8 mouse cellular contexts compared by ENCODE assay signal in genomic region chr6:145998314-145999007, GRCm38 (mm10).
A peak's percentile ranks its signal among the peaks of the same experiment; 100 is the strongest.
DNase-seq lines count a peak whose midpoint lies in the region; ATAC-seq and TF ChIP-seq lines count a peak whose summit lies in the region.

No protein-coding gene starts in this region.

- H3K27me3 ChIP-seq in C2C12 (ENCODE audit: control insufficient read depth, insufficient read depth, insufficient read length), result no peaks in the 10 kb centered on the region
- no peaks in the 10 kb centered on the region for H3K27me3 ChIP-seq in small intestine, adult 2 months (ENCODE audit: control insufficient read depth, insufficient read depth, low read length)
- no peaks in the 10 kb centered on the region for H3K27me3 ChIP-seq in liver, embryonic 11.5 days (replicated peaks; ENCODE audit: control insufficient read depth, insufficient read depth, low read length)

- peak; percentile 56 to 64; a peak in 3 of 4 replicates for ATAC-seq in hematopoietic stem cell, adult 5-6 weeks (replicated peaks in 1 of 2; ENCODE audit: insufficient read depth in 1 of 2, low FRiP score in 2 of 2, low TSS enrichment in 1 of 2, low read depth in 1 of 2, poor library complexity in 2 of 2, severe bottlenecking in 2 of 2)
- peak; percentile 52 for ATAC-seq in megakaryocyte, adult 5-6 weeks (ENCODE audit: poor library complexity, severe bottlenecking)
- no peak for ATAC-seq in liver, embryonic 11.5 days (replicated peaks; ENCODE audit: low FRiP score)

- no peaks in the 10 kb centered on the region for H3K79me2 ChIP-seq in C2C12 (ENCODE audit: control insufficient read depth, insufficient read depth)

- TF ChIP-seq POLR2A in small intestine, adult 2 months (IDR thresholded peaks at IDR 0.05; ENCODE audit: low read depth, low read length), result no peak

- no peaks in the 10 kb centered on the region for H3K9me3 ChIP-seq in liver, embryonic 11.5 days (ENCODE audit: control insufficient read depth, low read length)

- WGBS in small intestine, adult 2 months, result 35% methylated on average over 13 of the region's 13 CpGs
- 39% methylated on average over 13 of the region's 13 CpGs for WGBS in liver, embryonic 11.5 days

- peak overlapping the region; percentile 5 for H3ac ChIP-seq in C2C12 (ENCODE audit: control insufficient read depth, insufficient read length, low read depth)

- TF ChIP-seq CTCF in C2C12 (IDR thresholded peaks at IDR 0.05; ENCODE audit: control insufficient read depth, insufficient read depth, insufficient read length), result no peak
- no peak for TF ChIP-seq CTCF in small intestine, adult 2 months (IDR thresholded peaks at IDR 0.05; ENCODE audit: extremely low read depth, insufficient read length, insufficient replicate concordance, low read depth, low read length)

- no peaks in the 10 kb centered on the region for H3K79me3 ChIP-seq in C2C12 (ENCODE audit: low read depth)

- no peak overlapping the region for H3K9ac ChIP-seq in liver, embryonic 11.5 days (ENCODE audit: low read depth, low read length)

- H3K36me3 ChIP-seq in C2C12 (ENCODE audit: control insufficient read depth, insufficient read depth), result no peaks in the 10 kb centered on the region
- H3K36me3 ChIP-seq in small intestine, adult 2 months (ENCODE audit: control insufficient read depth, insufficient read depth, low read length), result no peaks in the 10 kb centered on the region
- H3K36me3 ChIP-seq in liver, embryonic 11.5 days (ENCODE audit: control insufficient read depth, insufficient read depth, low read length), result no peaks in the 10 kb centered on the region

- no peaks in the 10 kb centered on the region for H3K4me1 ChIP-seq in small intestine, adult 2 months (ENCODE audit: control insufficient read depth, insufficient read depth, insufficient read length, low read length)
- no peaks in the 10 kb centered on the region for H3K4me1 ChIP-seq in liver, embryonic 11.5 days (replicated peaks; ENCODE audit: control insufficient read depth, insufficient read depth, low read length)

- no peak overlapping the region for H3K4me3 ChIP-seq in C2C12 (ENCODE audit: insufficient read depth, poor library complexity, severe bottlenecking)
- H3K4me3 ChIP-seq in small intestine, adult 2 months (ENCODE audit: low read depth, low read length), result no peak overlapping the region
- H3K4me3 ChIP-seq in liver, embryonic 11.5 days (ENCODE audit: low read depth, low read length), result no peak overlapping the region

- peak; percentile 40 for DNase-seq in cerebellum, adult 11 months
- DNase-seq in frontal cortex, postnatal 10 days (ENCODE audit: low spot score in 2 of 2), result peak; percentile 25 to 34
- DNase-seq in layer of hippocampus, postnatal 25 days (ENCODE audit: extremely low spot score in 1 of 2, low spot score in 1 of 2), result peak; percentile 46 to 55
- no peak for DNase-seq in liver, embryonic 11.5 days (ENCODE audit: low spot score)

- H3K4me2 ChIP-seq in liver, embryonic 11.5 days, result no peak overlapping the region

- peak overlapping the region; percentile 18; the same call in 1 of the 2 replicates for H3K27ac ChIP-seq in small intestine, adult 2 months (ENCODE audit: insufficient read depth, low read depth, low read length)
- H3K27ac ChIP-seq in liver, embryonic 11.5 days (ENCODE audit: low read depth, low read length), result no peak overlapping the region

TF ChIP-seq in C2C12, 6 proteins besides CTCF, POLR2A, EP300 and RAD21:
- TF ChIP-seq MYOD1 (IDR thresholded peaks at IDR 0.05; ENCODE audit: control insufficient read depth, insufficient read length, low read depth), result peak; percentile 85
- no peak for TF ChIP-seq USF1 (IDR thresholded peaks at IDR 0.05; ENCODE audit: low read depth)
- peak; percentile 23 for TF ChIP-seq MAX (IDR thresholded peaks at IDR 0.05)
- peak; percentile 81 for TF ChIP-seq CEBPB (IDR thresholded peaks at IDR 0.05; ENCODE audit: low read depth)
TF ChIP-seq in C2C12: peak in this region for 3.
